Mouse (Mus musculus): Measurements from ENCODE around the gene Lrrc8b. TPM values are rescaled to one million over a fixed set of nuclear protein-coding genes. Genes with fewer than 3 reads are reported as not detected.

Gene Lrrc8b
- 3.4 and 4.1 TPM in 2 replicates for total RNA-seq (2012; rRNA removed)

DNA sequence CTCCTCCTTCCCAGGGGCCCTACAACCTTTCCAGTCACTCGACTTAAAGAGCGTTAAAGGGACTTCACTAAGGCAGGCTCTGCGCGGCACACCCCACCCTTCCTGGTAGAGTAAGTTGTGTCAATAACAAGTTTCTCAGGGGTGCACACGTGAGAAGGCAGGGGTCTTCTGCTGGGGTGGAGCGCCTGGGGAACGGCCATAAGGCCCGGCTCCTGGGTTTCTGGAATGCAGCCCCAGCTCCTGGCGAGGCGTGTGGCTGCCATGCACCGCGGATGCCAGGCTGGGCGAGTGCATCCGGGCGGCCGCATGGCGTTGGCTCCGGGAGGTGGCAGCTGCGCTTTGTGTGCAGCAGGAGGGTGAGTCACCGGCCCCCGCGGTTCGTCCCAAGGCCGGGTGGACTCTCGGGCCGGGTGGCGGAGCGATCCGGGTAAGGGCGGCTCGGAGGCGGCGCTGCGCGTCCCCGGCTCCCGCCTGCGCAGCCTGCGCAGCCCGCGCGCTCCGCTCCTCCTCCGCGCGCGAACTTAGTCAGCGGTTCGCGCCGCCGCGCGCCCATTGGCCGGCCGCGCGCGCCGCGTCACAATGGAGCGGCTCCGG lies at the start of gene Lrrc8b:
Gene Lrrc8b (plus strand): TSS at position 578 of the 594 bp plus-strand sequence.
- DNase-seq (ENCODE audit: low read depth, low spot score), result peak; percentile 40
- H3K9ac ChIP-seq (ENCODE audit: insufficient read depth, low read depth, low read length, poor library complexity, severe bottlenecking), result peak within 1 kb of the TSS; percentile 94
- no peak within 1 kb of the TSS for H3K27ac ChIP-seq (ENCODE audit: insufficient read depth, low read depth, low read length, poor library complexity, severe bottlenecking)
- H3K36me3 ChIP-seq (ENCODE audit: control insufficient read depth, insufficient read depth, low read length, poor library complexity, severe bottlenecking), result no peaks in the 10 kb centered on the region
- 0 out of 2 replicates have a peak, but pooled peaks cover 3% of the 10 kb centered on the region for H3K9me3 ChIP-seq (ENCODE audit: control insufficient read depth, insufficient read depth, low read depth, low read length)
- H3K4me1 ChIP-seq (ENCODE audit: control insufficient read depth in 2 of 2, insufficient read depth in 2 of 2, low read length in 2 of 2, poor library complexity in 1 of 2), result peaks cover 0 to 2% of the 10 kb centered on the region in 2 experiments; a peak in 1 of 4 replicates
- in situ Hi-C loops (cut with MboI; ENCODE audit: low sequenced_read_pairs in 2 of 2, unreplicated experiment in 2 of 2), result no loop called here
- no peak for TF ChIP-seq HCFC1 (IDR thresholded peaks at IDR 0.05; ENCODE audit: borderline replicate concordance, insufficient read depth, low read length)
- no peak for TF ChIP-seq MAFK (IDR thresholded peaks at IDR 0.05; ENCODE audit: insufficient read depth, low read depth, low read length)
- no peak for TF ChIP-seq ZC3H11A (IDR thresholded peaks at IDR 0.05; ENCODE audit: borderline replicate concordance, low read depth, low read length)
- peak within 1 kb of the TSS; percentile 92 to 93 for H3K4me3 ChIP-seq (ENCODE audit: insufficient read depth in 1 of 2, low read depth in 1 of 2, low read length in 2 of 2, poor library complexity in 1 of 2, severe bottlenecking in 1 of 2)

DNA sequence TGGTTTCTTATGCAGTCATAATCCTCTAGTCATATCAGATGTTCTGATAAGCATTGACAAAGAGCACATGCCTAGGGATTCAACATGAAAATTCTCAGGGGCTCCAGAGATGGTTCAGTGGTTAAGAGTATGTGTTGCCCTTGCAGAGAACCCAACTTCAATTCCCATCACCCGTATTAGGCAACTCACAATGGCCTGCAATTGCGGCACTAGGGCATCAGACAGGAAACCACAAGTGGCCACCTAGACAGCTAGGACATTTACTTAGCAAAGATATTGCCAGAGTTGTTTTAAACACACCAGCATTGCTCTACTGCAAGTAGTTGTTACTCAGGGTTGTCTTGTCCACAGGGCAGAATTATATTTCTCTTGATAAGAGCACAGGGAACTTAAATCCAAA lies 34.1 kb upstream of the Lrrc8b start:
- H3K9me3 ChIP-seq (ENCODE audit: control insufficient read depth, insufficient read depth, low read depth, low read length), result no peaks in the 10 kb centered on the region
- H3K9ac ChIP-seq (ENCODE audit: insufficient read depth, low read depth, low read length, poor library complexity, severe bottlenecking), result no peak overlapping the region
- TF ChIP-seq HCFC1 (IDR thresholded peaks at IDR 0.05; ENCODE audit: borderline replicate concordance, insufficient read depth, low read length) (no peak), ZNF384 (IDR thresholded peaks at IDR 0.05; ENCODE audit: low read depth, low read length) (no peak), ZC3H11A (IDR thresholded peaks at IDR 0.05; ENCODE audit: borderline replicate concordance, low read depth, low read length) (no peak), CHD2 (IDR thresholded peaks at IDR 0.05; ENCODE audit: low read depth, low read length) (no peak), MAFK (IDR thresholded peaks at IDR 0.05; ENCODE audit: insufficient read depth, low read depth, low read length) (no peak)
- no peaks in the 10 kb centered on the region for H3K36me3 ChIP-seq (ENCODE audit: control insufficient read depth, insufficient read depth, low read length, poor library complexity, severe bottlenecking)
- H3K4me3 ChIP-seq (ENCODE audit: insufficient read depth in 1 of 2, low read depth in 1 of 2, low read length in 2 of 2, poor library complexity in 1 of 2, severe bottlenecking in 1 of 2), result no peak overlapping the region
- H3K4me1 ChIP-seq (ENCODE audit: control insufficient read depth in 2 of 2, insufficient read depth in 2 of 2, low read length in 2 of 2, poor library complexity in 1 of 2), result no peaks in the 10 kb centered on the region
- DNase-seq (ENCODE audit: low read depth, low spot score), result no peak
- H3K27ac ChIP-seq (ENCODE audit: insufficient read depth, low read depth, low read length, poor library complexity, severe bottlenecking), result no peak overlapping the region
- in situ Hi-C loops (cut with MboI; ENCODE audit: low sequenced_read_pairs in 2 of 2, unreplicated experiment in 2 of 2), result no loop called here

DNA sequence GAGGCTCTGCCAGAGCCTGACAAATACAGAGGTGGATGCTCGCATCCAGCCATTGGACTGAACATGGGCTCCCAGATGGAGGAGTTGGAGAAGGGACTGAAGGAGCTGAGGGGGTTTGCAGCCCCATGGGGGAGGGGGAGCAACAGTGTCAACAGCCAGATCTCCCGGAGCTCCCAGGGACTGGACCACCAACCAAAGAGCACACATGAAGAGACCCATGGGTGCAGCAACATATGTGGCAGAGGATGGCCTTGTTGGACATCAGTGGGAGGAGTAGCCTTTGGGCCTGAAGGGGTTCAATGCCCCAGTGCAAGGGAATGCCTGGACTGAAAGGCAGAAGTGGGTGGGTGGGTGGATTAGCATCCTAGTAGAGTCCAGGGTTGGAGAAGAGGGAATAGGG lies 25.2 kb upstream of the Lrrc8b start:
- peaks cover 4% of the 10 kb centered on the region; the same call in 1 of the 2 replicates for H3K9me3 ChIP-seq (ENCODE audit: control insufficient read depth, insufficient read depth, low read depth, low read length)
- in situ Hi-C loops (cut with MboI; ENCODE audit: low sequenced_read_pairs in 2 of 2, unreplicated experiment in 2 of 2), result no loop called here
- H3K36me3 ChIP-seq (ENCODE audit: control insufficient read depth, insufficient read depth, low read length, poor library complexity, severe bottlenecking), result no peaks in the 10 kb centered on the region
- no peaks in the 10 kb centered on the region for H3K4me1 ChIP-seq (ENCODE audit: control insufficient read depth in 2 of 2, insufficient read depth in 2 of 2, low read length in 2 of 2, poor library complexity in 1 of 2)
- no peak overlapping the region for H3K4me3 ChIP-seq (ENCODE audit: insufficient read depth in 1 of 2, low read depth in 1 of 2, low read length in 2 of 2, poor library complexity in 1 of 2, severe bottlenecking in 1 of 2)
- no peak overlapping the region for H3K9ac ChIP-seq (ENCODE audit: insufficient read depth, low read depth, low read length, poor library complexity, severe bottlenecking)
- TF ChIP-seq ZC3H11A (IDR thresholded peaks at IDR 0.05; ENCODE audit: borderline replicate concordance, low read depth, low read length) (no peak), CHD2 (IDR thresholded peaks at IDR 0.05; ENCODE audit: low read depth, low read length) (no peak), MAFK (IDR thresholded peaks at IDR 0.05; ENCODE audit: insufficient read depth, low read depth, low read length) (no peak), HCFC1 (IDR thresholded peaks at IDR 0.05; ENCODE audit: borderline replicate concordance, insufficient read depth, low read length) (no peak), ZNF384 (IDR thresholded peaks at IDR 0.05; ENCODE audit: low read depth, low read length) (no peak)
- DNase-seq (ENCODE audit: low read depth, low spot score), result no peak
- H3K27ac ChIP-seq (ENCODE audit: insufficient read depth, low read depth, low read length, poor library complexity, severe bottlenecking), result no peak overlapping the region

DNA sequence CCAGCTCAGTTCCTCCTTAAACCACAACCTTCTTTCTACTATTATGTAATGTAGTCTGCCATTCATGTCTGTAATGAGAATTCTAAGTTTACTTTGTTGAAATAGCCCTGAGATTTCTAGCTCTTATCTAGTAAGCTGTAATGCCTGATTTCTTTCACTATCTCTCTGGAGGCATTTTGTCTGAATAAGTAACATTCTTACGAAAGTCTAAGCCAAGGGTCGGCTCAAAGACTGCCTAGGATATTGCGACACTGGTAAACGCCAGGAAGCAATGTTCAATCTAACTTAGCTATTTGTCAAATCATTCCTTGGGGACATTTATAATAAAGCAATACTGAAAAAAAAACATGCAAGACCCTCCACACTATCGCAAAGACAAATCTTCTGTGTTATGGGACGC lies 21.8 kb upstream of the Lrrc8b start:
- no peak overlapping the region for H3K4me3 ChIP-seq (ENCODE audit: insufficient read depth in 1 of 2, low read depth in 1 of 2, low read length in 2 of 2, poor library complexity in 1 of 2, severe bottlenecking in 1 of 2)
- DNase-seq (ENCODE audit: low read depth, low spot score), result no peak
- no peak overlapping the region for H3K27ac ChIP-seq (ENCODE audit: insufficient read depth, low read depth, low read length, poor library complexity, severe bottlenecking)
- peaks cover 4% of the 10 kb centered on the region; the same call in 1 of the 2 replicates for H3K9me3 ChIP-seq (ENCODE audit: control insufficient read depth, insufficient read depth, low read depth, low read length)
- no peaks in the 10 kb centered on the region for H3K36me3 ChIP-seq (ENCODE audit: control insufficient read depth, insufficient read depth, low read length, poor library complexity, severe bottlenecking)
- in situ Hi-C loops (cut with MboI; ENCODE audit: low sequenced_read_pairs in 2 of 2, unreplicated experiment in 2 of 2), result no loop called here
- H3K4me1 ChIP-seq (ENCODE audit: control insufficient read depth in 2 of 2, insufficient read depth in 2 of 2, low read length in 2 of 2, poor library complexity in 1 of 2), result no peaks in the 10 kb centered on the region
- no peak for TF ChIP-seq MAFK (IDR thresholded peaks at IDR 0.05; ENCODE audit: insufficient read depth, low read depth, low read length)
- TF ChIP-seq ZC3H11A (IDR thresholded peaks at IDR 0.05; ENCODE audit: borderline replicate concordance, low read depth, low read length), result no peak
- no peak for TF ChIP-seq ZNF384 (IDR thresholded peaks at IDR 0.05; ENCODE audit: low read depth, low read length)
- no peak for TF ChIP-seq HCFC1 (IDR thresholded peaks at IDR 0.05; ENCODE audit: borderline replicate concordance, insufficient read depth, low read length)
- no peak for TF ChIP-seq CHD2 (IDR thresholded peaks at IDR 0.05; ENCODE audit: low read depth, low read length)
- H3K9ac ChIP-seq (ENCODE audit: insufficient read depth, low read depth, low read length, poor library complexity, severe bottlenecking), result no peak overlapping the region

Measured in ES-E14 (cell line).